Mouse (Mus musculus) forebrain, embryonic 13.5 days (tissue): ENCODE data around the gene Rprml. TPM values are rescaled to one million over a fixed set of nuclear protein-coding genes. Genes with fewer than 3 reads are reported as not detected.

Experiments
- ATAC-seq: fragments of 200-750 bp; cut with Nextera tagmentation; 2 replicates; pipeline ENCODE4 v1.8.0; 2017
- H3K27ac ChIP-seq: fragments of 300-500 bp; sonication (generic); 2 replicates; pipeline ENCODE4 v1.5.1; 2015; ENCODE audit warnings: inconsistent platforms, mild to moderate bottlenecking, moderate library complexity
- H3K27me3 ChIP-seq: fragments of 300-500 bp; sonication (generic); 2 replicates; pipeline ENCODE4 v1.6.1; 2015; ENCODE audit warnings: mild to moderate bottlenecking, inconsistent platforms
- H3K36me3 ChIP-seq: fragments of 300-500 bp; sonication (generic); 2 replicates; pipeline ENCODE4 v1.6.1; 2015; ENCODE audit warnings: mild to moderate bottlenecking, inconsistent platforms; ENCODE audit not compliant: poor library complexity, severe bottlenecking
- H3K4me1 ChIP-seq: fragments of 300-500 bp; sonication (generic); 2 replicates; pipeline ENCODE4 v1.6.1; 2015; ENCODE audit warnings: inconsistent platforms
- H3K4me2 ChIP-seq: fragments of 300-500 bp; sonication (generic); 2 replicates; pipeline ENCODE4 v1.6.1; 2015; ENCODE audit warnings: inconsistent platforms, mild to moderate bottlenecking, moderate library complexity
- H3K4me3 ChIP-seq: fragments of 300-500 bp; sonication (generic); 2 replicates; pipeline ENCODE4 v1.5.1; 2015; ENCODE audit warnings: mild to moderate bottlenecking, inconsistent platforms
- H3K9ac ChIP-seq: fragments of 300-500 bp; sonication (generic); 2 replicates; pipeline ENCODE4 v1.6.1; 2015; ENCODE audit warnings: mild to moderate bottlenecking, inconsistent platforms
- H3K9me3 ChIP-seq: fragments of 300-500 bp; sonication (generic); replicated peaks from 2 replicates; pipeline ENCODE4 v1.6.1; 2016; ENCODE audit warnings: inconsistent platforms
- WGBS: fragments of 180-500 bp; shearing (Covaris S2); methylation state at CpG from one replicate; pipeline ENCODE4 v1.1.7; 2015; 5-methylcytosine and 5-hydroxymethylcytosine counted together
- polyA plus RNA-seq: library from polyadenylated mRNA; unstranded; fragments of >200 nt; fragmentation: Nextera tagmentation; extraction: Ambion mirVana; gene quantifications from 2 replicates; pipeline ENCODE4 v1.2.1, GENCODE M21; 2015

Rprml gene
- polyA plus RNA-seq, 1 experiment from 2014 or later: 1.6 TPM

DNA sequence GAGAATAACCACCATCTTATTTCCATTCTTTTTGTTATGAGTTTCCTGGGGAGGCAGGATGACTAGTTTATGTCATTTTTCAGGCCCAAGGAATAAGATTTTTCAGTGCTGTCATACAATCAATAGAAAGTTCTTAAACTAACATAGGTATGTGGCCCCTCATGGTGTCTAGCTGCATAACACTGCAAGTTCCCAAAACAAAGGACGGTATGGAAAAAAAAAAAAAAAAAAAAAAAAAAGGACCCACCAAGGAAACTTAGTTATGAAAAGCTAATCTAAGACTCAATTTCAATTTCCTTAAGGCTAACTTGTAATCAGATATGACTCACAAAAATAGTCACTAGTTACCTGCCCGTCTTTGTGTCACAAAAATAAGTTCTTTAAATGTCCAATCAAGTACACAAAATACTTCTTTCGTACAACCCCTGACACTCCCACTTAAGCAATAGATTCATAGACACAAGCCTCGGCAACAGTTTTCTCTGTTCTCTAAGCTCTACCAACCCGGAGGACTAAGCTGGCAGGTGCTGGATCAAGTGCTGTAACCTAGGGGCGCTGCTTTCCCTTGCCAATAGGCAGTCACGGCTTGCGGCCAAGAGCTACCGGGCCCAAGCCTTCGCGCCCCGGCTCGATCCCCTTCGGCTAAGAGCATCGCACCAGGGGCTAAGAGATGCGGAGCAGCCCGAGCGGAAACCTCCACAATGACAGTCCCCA, 47.6 kb downstream of the Rprml start:
- ATAC-seq: peak; percentile 66
- under 1% methylated on average over 18 of the region's 18 CpGs for WGBS

DNA sequence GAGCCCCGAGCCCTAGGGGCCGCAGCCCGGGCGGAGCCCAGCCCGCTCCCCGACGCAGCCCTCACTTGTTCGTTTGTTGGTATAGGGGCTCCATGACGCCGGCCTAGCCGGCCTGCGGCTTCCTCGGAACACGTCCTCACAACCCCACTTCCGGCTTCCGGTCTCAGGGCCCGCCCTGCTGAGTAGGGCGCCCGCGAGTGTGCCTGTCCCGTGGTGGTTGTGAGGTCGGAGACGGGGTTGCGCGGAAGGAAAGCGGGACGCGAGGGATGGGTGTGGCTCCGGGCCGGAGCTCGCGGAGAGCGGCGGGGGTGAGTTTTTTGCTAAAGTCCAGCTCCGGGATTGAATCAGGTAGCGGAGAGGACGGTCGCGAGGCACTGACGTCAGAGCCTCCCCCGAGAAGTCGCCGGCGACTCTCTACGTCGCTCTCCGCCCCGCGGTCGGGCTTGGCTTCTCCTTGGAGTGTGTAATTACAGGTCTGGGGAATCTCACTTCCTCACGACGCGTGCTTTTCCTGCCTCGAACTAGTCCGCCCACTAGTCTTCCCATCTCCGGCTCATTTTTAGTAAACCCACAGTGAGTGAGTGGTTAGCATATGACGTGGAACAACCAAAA, 48.3 kb downstream of the Rprml start, which contains the start of gene Gosr2:
Gosr2 (minus strand) TSS at position 334 of the 612 bp plus-strand sequence.
- no peaks in the 10 kb centered on the region for H3K36me3 ChIP-seq
- under 1% methylated on average over 57 of the region's 57 CpGs for WGBS
- peak within 1 kb of the TSS; percentile 68 for H3K4me2 ChIP-seq
- H3K4me1 ChIP-seq: peaks cover 23% of the 10 kb centered on the region
- peak within 1 kb of the TSS; percentile 90 for H3K9ac ChIP-seq
- no peaks in the 10 kb centered on the region for H3K9me3 ChIP-seq
- peak within 1 kb of the TSS; percentile 96 for H3K27ac ChIP-seq
- H3K4me3 ChIP-seq: peak within 1 kb of the TSS; percentile 94
- no peaks in the 10 kb centered on the region for H3K27me3 ChIP-seq
- peak; percentile 98 for ATAC-seq

More for the DNA sequence above, 47.6 kb downstream of the Rprml start:
- Histone ChIP-seq H3K4me1 (peaks cover 23% of the 10 kb centered on the region), H3K27ac (peak overlapping the region; percentile 96), H3K4me3 (peak overlapping the region; percentile 94), H3K4me2 (peak overlapping the region; percentile 68), H3K9me3 (no peaks in the 10 kb centered on the region), H3K27me3 (no peaks in the 10 kb centered on the region), H3K9ac (peak overlapping the region; percentile 90), H3K36me3 (no peaks in the 10 kb centered on the region)

DNA sequence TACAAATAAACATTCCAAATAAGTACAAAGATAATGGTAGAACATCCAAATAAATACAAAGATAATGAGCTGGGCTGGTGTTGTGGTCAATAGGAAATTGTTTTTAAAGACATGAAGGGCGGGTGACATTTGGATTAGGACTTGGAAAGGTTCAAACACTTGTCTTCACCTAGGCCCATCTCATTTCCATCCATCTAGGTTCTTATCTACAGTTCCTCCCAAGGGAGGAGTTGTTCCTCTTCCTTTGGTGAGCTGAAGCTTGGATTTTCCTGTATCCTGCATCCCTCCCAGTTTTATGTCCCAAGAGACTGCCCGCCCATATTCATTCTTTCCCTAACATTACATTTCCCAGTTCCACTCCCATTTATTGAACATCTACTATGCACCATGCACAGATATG, 48.9 kb downstream of the Rprml start:
- Histone ChIP-seq H3K4me2 (peak overlapping the region; percentile 68), H3K9me3 (no peaks in the 10 kb centered on the region), H3K27ac (peak overlapping the region; percentile 96; the same call in 1 of the 2 replicates), H3K27me3 (no peaks in the 10 kb centered on the region), H3K4me3 (peak overlapping the region; percentile 94), H3K36me3 (no peaks in the 10 kb centered on the region), H3K9ac (peak overlapping the region; percentile 90), H3K4me1 (peaks cover 23% of the 10 kb centered on the region)
- WGBS: 67% methylated on average over 2 of the region's 2 CpGs
- ATAC-seq: no peak

Other genes with a start within 250 kb of the Rprml start
- gene Plekhm1, start 236.9 kb upstream of the Rprml start, polyA plus RNA-seq: 7.7 and 8.0 TPM in 2 replicates
- gene Lrrc37a, start 145.0 kb upstream of the Rprml start, polyA plus RNA-seq: not detected in 2 replicates
- gene Gm884, start 28.4 kb upstream of the Rprml start, polyA plus RNA-seq: not detected in 2 replicates
- not detected in 2 replicates for gene Lyzl6, start 10.7 kb upstream of the Rprml start, polyA plus RNA-seq
- gene Gosr2, start 48.3 kb downstream of the Rprml start, polyA plus RNA-seq: 90.9 and 99.5 TPM in 2 replicates
- 0.10 and 0.14 TPM in 2 replicates for gene Wnt9b, start 100.3 kb downstream of the Rprml start, polyA plus RNA-seq
- gene Wnt3, start 124.6 kb downstream of the Rprml start, polyA plus RNA-seq: 6.5 TPM in 2 replicates